Mouse (Mus musculus): Measurements from ENCODE around the gene Sh3d19.
"Not testable (repeated sequence)": the region's sequence is repeated elsewhere in the genome, so short reads cannot be mapped to it uniquely, and the experiment has no call there.

The Sh3d19 gene

DNA sequence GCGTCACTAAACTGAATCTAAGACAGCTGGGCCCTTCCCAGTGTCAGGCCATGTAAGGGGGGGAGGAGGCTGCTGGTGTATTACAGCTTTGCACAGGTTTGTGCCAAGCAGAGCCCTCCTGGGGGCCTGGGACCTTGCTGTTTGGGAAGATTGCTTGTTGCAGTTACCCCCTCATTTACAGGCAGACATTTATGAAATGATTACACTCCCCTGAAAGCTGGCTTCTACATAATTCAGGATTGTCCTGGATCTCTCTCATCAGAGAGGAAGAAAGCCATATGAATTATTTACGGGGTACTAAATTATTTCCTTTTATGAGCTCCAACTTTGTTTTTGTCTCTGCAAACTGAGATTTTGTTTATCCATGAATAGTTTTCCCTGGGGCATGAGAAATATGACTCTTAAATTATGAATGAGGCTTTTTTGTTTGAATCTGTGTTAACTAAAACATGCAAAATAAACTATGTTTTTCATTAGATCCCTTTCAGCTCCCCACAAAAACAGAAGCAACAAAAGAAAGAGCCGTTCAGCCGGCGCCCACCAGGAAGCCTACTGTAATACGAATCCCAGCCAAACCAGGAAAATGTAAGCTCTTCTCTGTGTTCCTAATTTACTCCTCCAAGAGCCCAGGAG lies 122.4 kb downstream of the Sh3d19 start:
- no peak for DNase-seq (ENCODE audit: extremely low spot score, low spot score)

DNA sequence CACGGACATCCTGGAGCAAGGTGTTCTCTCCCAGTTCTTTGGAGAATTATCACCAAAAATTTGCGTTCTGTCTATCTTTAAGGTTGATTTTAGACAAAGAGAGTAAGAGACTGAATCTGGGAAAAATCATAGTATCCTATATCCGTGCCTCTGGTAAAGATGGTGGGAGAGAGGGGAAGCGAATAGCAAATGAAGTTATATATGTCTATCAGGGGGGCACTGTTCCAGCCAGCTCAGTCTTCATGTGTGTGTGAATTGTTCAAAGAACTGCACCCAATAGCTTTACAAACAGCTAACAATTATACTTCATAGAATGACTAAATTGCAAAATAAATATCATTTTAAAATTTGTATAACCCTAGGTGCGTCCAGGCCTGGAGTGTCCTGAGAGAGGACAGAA lies 123.0 kb downstream of the Sh3d19 start:
- no peak for DNase-seq (ENCODE audit: extremely low spot score, low spot score)

DNA sequence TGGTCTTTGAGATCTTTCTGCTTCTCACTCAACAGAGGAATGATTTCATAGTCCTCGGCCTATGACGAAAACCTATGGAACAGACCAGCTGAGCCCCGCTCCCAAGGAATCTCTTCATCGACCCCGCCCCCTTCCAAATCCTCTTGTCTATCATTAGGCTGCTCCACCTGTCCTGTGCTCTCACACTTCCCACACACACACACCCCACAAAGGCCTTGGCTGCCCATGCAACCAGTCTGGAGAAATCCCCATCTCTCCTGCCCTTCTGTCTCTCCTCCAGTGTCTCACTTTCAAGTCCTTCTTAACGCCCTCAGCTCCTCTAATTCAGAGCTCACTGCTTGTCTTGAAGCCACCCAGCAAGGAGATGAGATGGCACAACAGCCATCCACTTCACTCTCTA lies 131.0 kb downstream of the Sh3d19 start:
- no peak for DNase-seq (ENCODE audit: extremely low spot score, low spot score)

DNA sequence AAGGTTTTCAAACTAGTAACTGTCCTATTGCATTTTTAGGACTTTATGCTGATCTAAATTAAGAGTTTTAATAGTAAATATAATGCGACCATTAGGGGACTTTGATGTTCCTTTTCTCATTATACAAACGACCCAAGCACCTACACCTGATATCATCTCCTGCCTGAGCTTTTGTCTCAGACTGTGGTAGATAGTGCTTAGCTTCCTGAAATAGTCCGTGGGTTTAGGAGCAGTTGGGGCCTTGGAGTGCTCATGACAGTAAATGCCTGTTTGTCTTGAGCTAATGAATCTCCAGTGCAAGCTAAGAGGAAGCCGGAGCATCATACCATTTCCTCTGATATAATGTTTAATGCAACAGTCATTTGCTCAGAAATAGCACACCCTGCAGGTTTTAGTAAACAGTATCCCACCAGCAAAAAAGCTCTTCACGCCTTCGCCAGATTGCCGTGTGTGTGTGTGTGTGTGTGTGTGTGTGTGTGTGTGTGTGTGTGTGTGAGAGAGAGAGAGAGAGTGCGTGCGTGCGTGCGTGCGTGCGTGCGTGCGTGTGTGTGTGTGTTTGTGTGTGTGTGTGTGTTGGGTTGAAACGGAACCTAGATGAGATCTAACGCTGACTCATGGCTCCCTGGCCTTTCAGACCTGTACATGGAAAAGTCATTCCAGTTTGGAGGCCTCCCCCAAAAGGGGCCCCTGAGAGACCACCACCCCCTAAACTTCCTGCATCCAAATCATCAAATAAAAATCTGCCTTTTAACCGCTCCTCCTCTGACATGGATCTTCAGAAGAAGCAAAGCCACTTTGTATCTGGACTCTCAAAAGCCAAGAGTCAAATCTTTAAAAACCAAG lies 132.8 kb downstream of the Sh3d19 start:
- DNase-seq (ENCODE audit: extremely low spot score, low spot score), result no peak

DNA sequence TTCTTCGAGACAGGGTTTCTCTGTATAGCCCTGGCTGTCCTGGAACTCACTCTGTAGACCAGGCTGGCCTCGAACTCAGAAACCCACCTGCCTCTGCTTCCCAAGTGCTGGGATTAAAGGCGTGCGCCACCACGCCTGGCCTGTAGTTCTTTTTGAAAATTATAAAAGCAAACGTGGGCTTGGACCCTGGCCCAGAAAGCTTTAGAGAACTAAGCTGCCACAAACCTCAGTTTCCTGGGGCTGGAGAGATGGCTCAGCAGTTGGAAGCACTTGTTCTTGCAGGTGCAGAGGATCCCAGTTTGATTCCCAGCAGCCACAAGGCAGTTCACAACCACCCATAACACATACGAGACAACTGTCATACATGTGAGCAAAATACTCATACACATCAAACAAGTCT lies 133.5 kb downstream of the Sh3d19 start:
- DNase-seq (ENCODE audit: extremely low spot score, low spot score), result not testable (repeated sequence)

DNA sequence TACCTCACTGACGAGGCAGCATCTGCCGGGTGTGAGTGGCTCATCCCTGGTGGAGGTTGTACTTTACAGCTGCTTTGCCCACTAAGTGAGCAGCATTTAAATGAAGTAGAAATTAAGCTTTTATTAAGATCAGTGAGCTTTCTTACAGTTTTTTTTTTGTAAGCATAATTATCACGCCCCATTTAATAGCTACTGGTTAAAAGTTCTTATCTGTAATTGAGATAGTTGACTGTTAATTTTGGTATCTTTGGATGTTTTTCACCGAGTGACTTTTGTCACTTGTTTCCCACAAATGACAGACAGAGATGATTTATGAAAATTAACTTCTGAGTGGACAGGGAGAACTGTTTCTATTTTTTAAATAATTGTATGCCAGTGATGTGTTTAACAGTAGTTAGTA lies 134.0 kb downstream of the Sh3d19 start:
- DNase-seq (ENCODE audit: extremely low spot score, low spot score), result no peak

DNA sequence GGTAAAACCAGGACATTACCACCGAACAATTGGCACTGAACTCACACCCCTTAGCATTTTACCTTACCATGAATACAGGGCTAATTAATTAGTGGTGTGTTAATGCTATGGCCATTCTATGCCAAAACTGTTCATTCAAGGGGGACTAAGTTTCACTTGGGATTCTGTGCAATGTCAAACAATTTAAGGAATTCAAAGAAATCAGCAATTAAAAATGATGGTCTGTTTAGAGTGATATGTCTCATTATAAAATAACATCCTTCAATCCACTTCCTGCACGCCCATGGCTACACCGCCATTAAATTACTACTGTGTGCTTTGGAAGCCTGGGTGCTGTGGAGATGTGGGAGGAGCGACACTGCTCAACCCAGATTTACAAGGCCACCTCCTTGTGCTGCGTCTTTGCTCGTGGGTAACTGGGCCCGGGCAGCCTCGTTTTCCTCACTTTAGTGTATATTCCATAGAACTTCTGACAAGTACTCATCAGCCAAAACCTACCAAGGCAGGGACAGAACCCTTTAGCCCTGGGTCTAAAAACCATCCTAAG lies 135.2 kb downstream of the Sh3d19 start:
- DNase-seq (ENCODE audit: extremely low spot score, low spot score), result no peak

DNA sequence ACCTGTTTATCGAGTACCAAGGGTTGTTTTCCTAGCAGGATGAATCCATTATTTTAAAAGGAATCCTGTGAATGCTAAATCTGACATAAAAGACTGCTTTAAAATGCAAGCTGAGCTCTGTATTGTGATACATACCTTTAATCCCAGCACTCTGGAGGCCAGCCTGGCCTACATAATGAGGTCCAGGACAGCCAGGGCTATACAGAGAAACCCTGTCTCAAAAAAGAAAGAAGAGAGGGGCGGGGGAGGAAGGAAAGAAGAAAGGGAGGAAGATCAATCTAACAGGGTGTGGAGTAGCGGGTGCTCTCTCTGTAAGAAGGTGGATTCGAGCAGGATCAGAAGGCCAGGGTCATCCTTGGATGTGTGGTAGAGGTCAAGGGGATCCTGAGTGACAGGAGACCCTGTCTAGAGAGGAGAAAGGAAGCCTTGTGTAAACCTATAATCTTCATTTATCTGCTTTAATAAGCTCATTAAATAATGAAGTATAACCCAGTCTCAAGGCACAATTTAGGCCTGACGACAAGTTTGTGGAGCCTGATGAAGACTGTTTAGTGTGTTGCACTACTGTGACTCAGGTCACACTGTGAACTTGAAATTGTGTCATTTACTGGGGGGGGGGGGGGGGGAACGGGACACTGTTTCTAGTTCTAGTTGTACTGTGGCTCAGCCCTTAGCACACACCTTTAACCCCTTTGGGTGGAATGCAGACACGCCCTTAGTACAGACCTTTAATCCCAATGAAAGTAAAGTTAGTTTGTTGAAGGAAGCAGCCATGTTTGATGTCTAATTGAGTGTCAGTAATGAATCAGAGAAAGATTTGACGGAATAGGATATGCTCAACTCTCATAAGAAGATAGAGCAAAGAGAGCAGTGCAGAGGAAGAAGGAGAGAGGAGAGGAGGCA lies 137.0 kb downstream of the Sh3d19 start:
- no peak for DNase-seq (ENCODE audit: extremely low spot score, low spot score)

DNA sequence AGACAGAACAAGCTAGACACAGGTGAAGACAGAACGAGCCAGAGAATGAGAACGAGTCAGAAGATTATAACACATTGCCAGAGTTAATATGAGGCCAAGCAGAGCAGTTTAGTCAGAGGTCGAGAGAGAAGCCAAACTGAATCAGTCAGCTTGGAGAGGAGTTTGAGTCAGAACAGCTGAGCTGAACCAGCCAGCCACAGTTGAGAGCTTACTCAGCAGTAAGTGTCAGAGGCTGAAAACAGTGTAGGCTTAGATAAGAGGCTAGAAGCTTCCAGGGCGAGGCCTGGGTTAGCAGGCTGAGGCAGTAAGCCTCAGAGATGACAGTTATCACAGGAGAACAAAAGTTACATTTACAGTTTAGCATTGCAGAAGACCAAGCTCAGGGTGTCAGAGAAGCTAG lies 137.7 kb downstream of the Sh3d19 start:
- no peak for DNase-seq (ENCODE audit: extremely low spot score, low spot score)

DNA sequence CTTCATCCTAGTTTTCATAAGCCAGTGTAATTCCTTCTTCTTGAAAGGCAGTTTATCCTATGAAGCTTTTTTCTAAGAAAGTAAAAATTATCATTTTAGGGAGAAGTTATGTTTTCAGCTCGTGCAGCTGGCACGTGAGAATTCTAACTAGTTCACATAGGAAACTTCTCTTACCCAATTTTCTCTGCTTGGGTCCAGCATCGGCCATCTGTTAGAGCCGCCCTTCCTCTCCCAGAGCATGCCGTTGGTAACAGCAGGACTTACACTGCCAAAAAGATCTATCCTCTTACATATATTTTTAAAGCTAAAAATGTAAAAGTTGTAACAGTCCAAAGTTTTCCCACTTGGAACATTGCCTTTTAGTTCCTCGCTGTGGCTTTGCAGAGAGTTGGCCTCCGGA lies 138.2 kb downstream of the Sh3d19 start:
- DNase-seq (ENCODE audit: extremely low spot score, low spot score), result no peak

DNA sequence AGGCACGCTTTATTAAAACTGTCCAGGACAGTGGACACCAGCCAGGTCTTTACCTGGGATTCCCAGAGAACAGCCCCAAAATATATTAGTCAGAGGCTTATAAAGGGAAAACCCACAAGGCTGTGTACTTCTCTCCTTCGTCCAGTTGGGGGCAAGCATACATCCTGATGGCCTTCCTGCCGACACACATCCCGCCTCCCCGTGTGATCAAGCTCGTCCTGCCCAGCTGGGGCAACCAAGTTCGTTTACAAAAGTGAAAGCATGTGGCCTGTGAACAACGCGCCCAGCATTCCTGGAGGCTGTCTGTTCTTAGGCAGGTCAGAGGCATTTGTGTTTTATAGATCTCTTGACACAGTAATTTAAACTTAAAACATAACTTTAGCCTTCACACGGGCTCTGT lies 139.2 kb downstream of the Sh3d19 start:
- peak; percentile 30 for DNase-seq (ENCODE audit: extremely low spot score, low spot score)

DNA sequence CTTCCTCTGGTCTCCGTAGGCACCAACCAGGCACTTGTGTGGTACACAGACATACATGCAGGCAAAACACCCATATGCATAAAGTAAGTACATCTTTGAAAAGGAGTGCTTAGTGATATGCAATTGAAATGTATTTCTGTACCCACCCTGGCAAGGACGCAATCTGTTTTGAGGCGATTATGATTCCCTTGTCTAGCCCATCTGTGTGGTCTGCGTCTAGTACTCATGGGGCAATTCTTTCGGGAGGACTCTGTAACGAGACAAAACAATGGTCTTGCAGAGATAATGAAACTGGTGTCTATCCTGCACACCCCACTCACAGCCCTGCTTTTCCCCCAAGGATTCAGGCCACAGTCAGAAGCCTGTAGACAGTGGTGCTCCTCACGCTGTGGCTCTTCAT lies 141.9 kb downstream of the Sh3d19 start:
- DNase-seq (ENCODE audit: extremely low spot score, low spot score), result no peak

DNA sequence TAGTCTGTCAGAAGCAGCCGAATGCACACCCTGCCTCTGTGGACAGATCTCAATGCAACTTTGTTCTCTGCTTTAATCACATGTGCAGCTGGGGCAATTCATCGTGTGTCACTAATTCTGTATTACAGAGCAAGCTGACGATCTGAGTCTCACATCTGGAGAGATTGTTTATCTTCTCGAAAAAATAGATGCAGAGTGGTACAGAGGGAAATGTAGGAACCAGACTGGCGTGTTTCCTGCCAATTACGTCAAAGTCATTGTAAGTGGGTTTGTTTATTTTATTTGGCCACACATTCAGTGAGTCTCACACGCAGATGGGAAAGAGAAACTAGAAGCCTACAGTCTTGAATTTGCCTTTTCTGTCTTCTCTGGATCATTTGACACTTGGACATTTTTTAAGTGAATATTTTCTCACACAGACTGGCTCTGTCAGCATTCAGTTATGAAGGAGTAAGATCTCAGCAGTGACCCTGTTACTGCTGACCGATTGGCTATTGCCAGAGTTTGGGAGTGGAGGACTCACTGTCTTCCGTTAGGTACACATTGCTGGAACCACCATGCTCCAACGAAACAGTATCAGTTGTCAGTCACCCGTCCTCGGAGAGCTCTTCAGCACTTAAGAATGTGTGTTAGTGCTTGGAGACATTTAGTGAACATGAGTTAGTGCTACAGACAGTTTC lies 143.9 kb downstream of the Sh3d19 start:
- DNase-seq (ENCODE audit: extremely low spot score, low spot score), result peak; percentile 17

DNA sequence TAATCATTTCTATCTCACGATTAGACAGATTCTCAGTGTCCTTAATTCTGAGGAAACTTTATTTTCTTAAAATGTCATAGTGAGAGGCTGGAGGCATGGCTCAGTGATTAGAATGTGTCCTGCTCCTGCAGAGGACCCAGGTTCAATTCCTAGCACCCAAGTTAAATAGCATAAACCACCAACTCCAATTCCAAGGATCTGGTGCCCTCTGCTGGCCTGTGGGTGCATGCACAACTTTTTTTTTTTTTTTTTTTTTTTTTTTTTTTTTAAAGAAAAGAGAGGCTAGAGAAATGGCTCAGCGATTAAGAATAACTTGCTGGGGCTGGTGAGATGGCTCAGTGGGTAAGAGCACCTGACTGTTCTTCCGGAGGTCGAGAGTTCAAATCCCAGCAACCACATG lies 146.0 kb downstream of the Sh3d19 start:
- no peak for DNase-seq (ENCODE audit: extremely low spot score, low spot score)

DNA sequence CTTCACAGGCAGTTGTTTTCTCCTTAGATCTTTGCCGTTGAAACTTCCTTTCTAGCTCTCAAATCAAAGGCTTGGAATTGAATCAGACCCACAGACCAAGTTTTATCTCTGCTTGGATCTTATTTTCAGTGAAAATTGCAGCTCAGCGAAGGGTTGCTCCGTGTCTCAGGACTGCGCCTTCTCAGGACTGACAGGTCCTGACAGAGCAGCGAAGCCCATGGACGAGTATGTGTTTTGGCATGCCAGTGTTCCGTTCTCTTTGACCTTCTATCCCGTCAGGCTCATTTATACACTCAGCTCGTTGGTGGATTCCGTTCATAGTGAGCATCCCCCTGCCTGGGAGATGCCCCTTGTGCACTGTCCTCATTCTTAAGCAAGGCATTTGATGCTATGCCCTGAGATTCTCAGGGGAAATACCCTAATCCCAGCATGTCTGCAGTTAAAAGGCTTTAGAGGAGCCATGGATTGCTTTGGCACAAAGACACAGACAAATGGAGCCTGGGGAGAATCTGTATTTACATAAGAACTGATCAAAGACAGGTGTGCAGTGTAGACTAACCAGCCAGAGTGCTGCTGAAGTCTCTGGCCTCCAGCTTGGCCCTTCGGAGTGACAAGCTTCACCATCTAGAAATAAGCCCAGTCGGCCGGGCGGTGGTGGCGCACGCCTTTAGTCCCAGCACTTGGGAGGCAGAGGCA lies 148.5 kb downstream of the Sh3d19 start:
- DNase-seq (ENCODE audit: extremely low spot score, low spot score), result no peak

DNA sequence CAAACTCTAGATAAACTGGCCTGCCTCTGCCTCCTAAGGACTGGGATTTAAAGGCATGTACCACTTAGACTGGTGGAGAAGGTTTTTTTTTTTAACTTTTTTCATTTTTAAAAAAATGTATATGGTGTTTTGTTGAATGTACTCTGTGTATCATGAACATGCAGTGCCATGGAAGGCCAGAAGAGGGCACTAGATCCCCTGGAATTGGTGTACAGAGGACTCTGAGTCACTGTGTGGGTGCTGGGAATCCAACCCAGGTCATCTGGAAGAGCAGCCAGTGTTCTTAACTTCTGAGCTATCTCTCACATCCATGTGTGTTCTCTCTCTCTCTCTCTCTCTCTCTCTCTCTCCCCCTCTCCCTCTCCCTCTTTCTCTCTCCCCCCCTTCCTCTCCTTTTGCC lies 151.2 kb downstream of the Sh3d19 start:
- DNase-seq (ENCODE audit: extremely low spot score, low spot score), result no peak

DNA sequence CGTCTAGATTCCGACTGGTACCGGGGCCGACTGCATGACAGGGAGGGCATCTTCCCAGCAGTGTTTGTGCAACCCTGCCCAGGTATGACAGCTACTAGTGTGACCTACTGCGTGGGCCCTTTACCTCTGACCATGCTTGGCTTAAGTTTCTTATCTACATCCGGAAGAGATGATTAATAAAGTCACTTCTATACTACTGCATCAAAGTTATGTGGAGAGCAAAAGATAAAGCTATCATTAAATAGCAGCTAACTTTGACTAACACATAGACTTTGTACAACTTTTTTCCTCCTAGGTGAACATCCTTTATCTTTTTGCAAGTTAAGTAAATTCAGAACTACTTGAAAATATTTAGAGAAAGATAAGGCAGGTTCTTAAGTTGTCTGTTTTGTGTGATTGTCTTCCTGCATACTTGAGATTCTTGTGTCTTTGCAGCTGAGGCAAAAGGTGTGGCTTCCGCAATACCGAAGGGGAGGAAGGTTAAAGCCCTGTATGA lies 152.4 kb downstream of the Sh3d19 start:
- DNase-seq (ENCODE audit: extremely low spot score, low spot score), result no peak

DNA sequence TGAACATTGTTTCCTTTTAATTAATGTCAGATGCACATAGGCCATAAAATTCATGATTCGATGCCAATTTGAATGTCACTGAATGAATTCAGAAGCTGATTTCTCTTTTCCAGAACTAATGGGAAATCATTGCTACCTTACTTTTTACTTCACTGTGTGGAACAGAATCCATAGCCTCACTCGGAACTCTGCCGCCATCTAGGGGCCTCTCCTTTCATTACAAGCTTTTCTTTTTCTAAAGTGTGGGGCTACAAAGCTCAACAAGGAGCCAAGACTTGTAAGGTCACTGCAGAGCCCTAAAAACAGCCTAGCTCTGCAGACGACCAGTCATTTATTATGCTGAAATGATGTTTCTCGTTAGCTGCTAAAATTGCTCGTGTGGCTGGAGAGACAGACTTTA lies 158.8 kb downstream of the Sh3d19 start:
- peak; percentile 68 for DNase-seq (ENCODE audit: extremely low spot score, low spot score)

DNA sequence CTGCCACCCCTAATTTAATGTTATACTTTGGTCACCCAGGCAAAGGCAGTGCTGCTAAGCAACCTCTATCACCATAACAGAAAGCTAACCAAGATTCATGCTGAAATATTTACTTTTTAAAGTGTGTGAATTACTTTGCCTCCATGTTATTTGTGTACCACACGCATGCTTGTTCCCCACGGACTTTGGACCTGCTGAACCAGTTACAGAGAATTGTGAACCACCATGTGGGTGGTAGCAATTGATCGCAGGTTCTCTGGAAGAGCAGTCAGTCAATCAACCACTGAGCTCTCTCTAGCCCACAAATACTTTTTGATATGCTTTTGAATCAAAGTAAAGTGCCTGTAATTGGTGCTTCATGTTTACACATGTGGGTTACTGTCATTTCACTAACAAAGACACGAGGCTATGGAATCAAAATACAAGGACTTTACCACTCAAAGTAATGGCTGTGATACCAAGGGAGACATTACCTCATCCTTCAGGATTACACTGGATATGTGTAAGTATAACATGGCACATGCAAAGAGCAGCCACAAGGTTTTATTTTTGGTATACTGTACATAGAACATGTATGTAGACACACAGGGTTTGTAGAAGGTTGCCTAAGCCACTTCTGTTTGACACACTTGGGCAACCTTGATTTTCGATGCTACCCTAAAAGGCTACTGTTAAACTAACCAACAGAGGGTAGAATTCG lies 164.2 kb downstream of the Sh3d19 start:
- DNase-seq (ENCODE audit: extremely low spot score, low spot score), result no peak

Measured in neural tube, embryonic 10.5 days (tissue).